Mouse (Mus musculus): ENCODE results near the gene Tll1. TPM values are rescaled to one million over a fixed set of nuclear protein-coding genes. Genes with fewer than 3 reads are reported as not detected.
"Not testable (repeated sequence)": the region's sequence is repeated elsewhere in the genome, so short reads cannot be mapped to it uniquely, and the experiment has no call there.

The Tll1 gene
- total RNA-seq, 2 experiments from 2014 or later = 3.8 to 4.2 TPM

DNA sequence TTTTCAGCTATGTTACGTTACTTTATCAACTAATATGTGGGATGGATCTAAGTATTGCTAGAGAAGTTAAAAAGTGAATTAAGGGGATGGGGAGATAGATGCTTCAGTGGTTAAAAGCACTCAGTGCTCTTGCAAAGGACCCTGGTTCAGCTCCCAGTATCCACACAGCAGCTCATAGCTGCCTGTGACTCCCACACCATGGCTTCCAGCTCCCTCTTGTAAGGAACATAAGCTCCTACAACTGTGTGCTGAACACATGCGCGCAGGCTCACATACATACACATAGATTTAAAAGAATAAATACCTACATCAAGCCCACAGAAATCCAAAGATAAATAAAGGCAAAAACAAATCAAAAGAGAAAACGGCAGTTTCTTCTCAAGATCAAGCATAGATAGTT, 148.5 kb downstream of the Tll1 start:
- DNase-seq = no peak

DNA sequence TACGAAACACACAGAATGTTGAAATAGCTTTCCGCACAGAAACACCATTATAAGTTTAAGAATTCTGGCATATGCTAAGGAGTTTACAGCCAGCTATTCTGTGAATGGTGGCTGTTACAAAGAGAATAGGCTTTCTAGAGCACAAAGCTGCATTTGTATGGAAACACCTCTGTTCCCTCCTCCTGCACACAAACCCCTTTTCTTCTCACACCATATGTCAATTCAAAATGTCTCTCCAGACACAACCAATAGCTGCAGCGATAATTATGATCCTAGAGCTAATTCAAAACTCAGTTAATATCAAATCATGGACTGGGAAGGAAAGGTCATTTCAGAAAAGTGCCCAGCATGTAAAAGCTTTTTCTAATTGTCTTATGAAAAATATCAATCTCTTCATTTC, 157.5 kb downstream of the Tll1 start:
- no peak for DNase-seq

DNA sequence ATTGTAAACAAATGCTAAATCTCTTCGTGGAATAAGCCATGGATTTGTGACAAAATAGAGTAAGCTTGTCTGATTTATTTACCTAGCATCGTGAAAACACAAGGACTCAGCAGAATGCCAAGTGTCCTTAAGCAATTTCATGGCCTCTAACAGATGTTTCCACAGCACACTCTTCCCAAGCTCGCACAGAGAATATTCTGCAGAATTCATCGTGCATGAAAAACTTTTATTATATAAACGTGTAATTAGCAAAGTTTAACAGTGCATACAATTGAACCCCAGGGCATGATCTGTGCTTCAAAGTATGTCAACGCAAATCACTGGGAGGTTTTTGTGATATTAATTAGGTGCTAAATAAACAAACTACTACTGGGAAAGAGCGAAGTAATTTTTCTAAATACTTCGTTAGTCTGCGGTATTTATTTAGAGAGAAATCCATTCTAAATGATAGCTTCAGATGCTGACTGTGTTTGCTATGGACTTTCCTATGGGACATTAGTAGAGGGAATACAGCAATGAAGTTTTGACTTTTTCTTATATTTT, 158.0 kb downstream of the Tll1 start:
- no peak for DNase-seq

DNA sequence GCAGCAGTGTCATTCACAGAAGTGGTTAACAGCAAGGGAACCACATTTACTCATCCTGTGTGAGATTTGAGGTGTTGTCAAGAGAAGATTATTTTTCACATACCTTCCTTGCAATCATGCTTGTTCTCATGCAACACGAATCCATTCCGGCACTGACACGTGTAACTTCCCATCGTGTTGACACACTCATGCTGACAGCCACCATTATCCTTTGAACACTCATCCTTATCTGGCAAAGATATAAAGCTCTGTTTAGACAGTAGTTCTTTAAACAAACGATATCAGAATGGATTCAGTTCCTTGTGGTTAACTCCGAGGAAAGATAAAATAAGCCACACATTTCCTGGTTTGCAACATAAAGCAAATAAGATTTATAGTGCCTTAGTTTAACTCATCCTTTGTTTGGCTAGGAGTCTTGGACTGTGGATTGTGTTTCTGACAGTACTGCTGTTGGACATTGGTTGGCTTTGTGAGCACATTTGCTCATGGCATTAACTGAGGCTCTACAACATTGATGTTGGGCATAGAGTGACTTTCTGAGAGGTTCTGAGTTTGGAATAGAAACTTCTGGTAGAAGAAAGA, 164.7 kb downstream of the Tll1 start:
- DNase-seq = no peak

DNA sequence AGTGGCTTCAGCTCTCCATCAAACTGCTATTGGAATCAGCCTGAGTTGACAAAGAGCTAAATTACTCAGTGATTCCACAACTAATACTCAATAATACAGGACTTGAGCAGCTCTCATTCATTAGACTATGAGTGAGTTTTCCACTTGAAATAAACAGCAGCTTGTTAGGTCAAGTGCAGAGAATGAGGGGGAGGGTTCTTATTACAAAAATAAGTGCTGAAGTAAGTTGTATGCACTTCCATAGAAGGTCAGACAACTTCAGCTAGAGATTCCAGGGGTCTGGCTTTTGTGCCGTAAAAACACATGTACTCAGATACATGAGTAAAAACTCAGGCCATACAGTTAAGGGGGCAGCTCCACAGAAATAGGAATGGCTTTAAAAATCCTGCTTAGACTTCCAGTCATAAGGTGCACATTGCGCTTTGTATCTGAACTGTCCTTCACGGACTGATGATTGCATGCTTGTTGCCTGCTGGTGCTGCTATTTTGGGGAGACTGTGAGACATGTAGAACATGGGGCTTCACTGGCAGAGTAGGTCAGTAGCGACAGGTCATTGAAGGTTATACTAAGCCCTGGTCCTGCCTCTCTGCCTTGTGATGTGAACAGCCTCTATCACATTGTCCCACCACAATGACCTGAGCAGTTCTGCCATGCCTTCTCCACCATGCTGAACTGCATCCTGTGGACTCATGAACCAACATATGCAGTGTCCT, 175.2 kb downstream of the Tll1 start:
- DNase-seq = no peak

DNA sequence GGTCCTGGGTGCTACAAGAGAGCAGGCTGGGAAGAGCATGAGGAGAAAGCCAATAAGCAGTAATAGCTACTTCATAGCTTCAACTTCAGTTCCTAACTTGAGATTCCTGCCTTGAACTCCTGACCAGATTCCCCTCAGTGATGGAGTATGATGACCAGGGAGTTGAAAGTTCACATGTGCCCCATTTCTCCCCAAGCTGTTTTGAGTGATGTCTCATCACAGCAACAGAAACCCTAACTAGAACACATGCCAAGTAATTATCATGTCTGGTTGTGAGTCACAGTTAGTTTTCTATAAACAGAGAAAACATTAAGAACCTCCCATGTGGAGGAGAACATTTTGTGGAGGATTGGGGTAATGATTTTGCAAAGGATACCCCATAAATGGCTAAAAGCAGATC, 176.0 kb downstream of the Tll1 start:
- DNase-seq = no peak

DNA sequence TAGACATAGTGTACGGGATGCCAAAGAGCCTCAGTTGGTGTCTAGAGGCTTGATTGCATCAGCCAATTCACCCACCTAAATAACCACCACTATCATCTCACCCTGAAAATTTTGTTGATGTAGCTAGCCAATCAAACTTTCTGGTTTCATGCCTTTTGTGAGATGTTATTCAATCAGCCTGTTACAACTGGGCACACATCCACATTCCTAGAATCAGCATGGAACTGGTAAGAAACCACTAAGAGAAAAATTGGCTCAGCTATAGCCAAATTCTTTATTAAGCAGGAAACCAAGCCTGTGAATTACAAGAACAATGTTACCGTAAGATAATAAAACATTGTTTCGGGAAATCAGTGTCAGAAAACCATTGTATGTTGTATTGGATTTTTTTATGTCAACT, 176.5 kb downstream of the Tll1 start:
- DNase-seq = no peak

DNA sequence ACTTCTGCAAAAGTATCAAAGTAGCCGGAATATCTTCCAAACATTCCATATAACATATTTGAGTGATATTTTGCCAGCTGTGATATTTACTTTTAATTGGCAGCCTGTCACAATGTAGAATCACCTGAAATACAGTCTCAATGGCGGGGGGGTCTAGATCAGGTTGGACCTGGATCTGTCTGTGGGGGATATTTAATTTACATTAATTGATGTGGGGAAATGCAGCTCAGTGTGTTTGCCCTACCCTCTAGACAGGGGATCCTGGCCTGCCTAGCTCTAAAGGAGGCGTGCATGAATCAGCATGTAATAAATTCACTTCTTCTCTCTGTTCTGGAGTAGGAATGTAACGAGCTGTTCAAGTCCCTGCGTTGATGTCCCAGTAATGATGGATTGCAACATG, 181.7 kb downstream of the Tll1 start:
- DNase-seq = no peak

DNA sequence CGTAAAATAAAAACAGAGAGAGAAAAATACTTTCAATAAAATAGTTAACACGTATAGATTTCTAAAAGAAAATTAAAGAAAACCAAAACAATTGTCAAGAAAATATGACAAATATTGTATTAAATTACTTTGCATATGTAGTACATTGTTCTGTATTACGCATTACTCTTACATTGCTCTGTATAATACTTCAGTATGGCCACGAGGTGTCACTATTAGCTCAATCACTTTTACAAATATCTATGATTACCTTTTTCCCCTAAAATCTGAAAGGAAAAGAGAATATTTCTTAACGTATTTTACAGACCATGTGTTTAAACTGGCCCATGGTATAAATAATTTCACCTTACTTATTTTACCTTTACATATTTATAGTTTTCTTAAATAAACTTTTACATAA, 182.5 kb downstream of the Tll1 start:
- DNase-seq = no peak

DNA sequence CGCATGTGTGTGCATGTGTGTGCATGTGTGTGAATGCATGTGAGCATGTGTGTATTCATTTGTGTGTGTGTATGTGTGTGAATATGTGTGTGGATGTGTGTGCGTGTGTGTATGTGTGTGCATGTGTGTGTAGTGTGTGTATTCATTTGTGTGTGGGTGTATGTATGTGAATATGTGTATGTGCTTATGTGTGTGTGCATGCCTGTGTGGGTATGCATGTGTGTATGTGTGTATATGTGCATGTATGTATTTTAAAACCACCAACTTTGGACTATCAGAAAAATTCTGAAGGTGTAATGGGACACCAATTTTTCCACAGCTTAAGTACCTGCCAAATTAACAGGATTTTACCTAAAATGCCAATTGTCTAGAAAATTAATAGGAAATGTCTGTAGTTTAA, 183.0 kb downstream of the Tll1 start:
- no peak for DNase-seq

DNA sequence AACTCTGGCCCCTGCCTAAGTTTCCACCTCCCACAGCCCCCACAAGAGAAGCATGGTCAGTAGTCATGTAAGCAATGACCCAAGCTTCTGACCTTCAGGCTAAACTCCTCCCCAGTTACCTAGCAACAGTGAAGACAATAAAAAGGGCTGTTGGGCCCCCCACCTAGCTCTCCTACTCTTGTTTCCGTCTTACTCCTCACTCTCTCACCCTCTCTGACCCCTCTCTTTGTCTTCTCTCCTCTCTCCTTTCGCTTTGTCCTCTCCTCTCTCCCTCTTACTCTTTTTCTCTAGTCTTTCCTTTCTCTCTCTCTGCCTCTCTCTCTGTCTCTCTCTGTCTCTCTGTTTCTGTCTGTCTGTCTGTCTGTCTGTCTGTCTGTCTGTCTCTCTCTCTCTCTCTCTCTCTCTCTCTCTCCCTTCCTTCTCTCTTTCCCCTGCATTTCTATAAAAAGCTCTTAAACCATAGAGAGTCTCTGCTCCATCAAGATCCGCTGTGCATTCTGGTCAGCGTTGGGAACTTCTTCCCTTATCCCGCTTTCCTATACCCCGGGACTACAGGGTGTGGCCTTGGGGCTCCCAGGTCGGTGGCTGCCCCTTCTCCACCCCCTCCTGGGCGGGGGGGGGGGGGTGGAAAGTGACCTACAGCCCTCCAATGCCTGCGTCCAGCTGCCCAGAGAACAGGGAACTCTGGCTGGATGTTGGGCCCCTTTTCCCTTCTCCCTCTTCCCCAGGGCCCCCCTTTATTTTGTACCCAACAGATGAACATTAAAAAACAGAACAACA, 235.3 kb downstream of the Tll1 start:
- not testable (repeated sequence) for DNase-seq

Data from layer of hippocampus, postnatal 36 days (tissue).